Mouse (Mus musculus) myocyte (in vitro differentiated cells): ENCODE measurements at regions not wholly inside any gene's neighbourhood (a gene's known extent, or its start where the extent isn't known, plus 50 kb on each side); places are given as distances from the start of the nearest gene placed in this dataset.
"Not testable (repeated sequence)": the region's sequence is repeated elsewhere in the genome, so short reads cannot be mapped to it uniquely, and the experiment has no call there.

Experiments used
- H3K27me3 ChIP-seq: one replicate; pipeline ENCODE4 v1.6.1; 2011; ENCODE audit not compliant: control insufficient read depth, insufficient read depth, insufficient read length
- H3K36me3 ChIP-seq: one replicate; pipeline ENCODE4 v1.6.1; 2011; ENCODE audit not compliant: control insufficient read depth, insufficient read depth
- H3K4me2 ChIP-seq: one replicate; pipeline ENCODE4 v1.6.1; 2011; ENCODE audit warnings: low read depth, control low read depth
- H3K4me3 ChIP-seq: one replicate; pipeline ENCODE4 v1.5.1; 2011; ENCODE audit warnings: mild to moderate bottlenecking, control low read depth, moderate library complexity
- H3K79me2 ChIP-seq: one replicate; pipeline ENCODE4 v1.6.1; 2011; ENCODE audit not compliant: control insufficient read depth, insufficient read depth
- H3ac ChIP-seq: one replicate; pipeline ENCODE4 v1.6.1; 2011; ENCODE audit not compliant: control insufficient read depth, insufficient read length
- CEBPB ChIP-seq: IDR thresholded peaks from 2 replicates; pipeline ENCODE4 v1.6.1; 2011; ENCODE audit warnings: mild to moderate bottlenecking, moderate library complexity; ENCODE audit not compliant: poor library complexity, insufficient read depth, severe bottlenecking
- E2F4 ChIP-seq: IDR thresholded peaks from one replicate; pipeline ENCODE4 v1.6.1; 2011; ENCODE audit warnings: mild to moderate bottlenecking, control low read depth, moderate library complexity; ENCODE audit not compliant: insufficient read depth
- MAX ChIP-seq: IDR thresholded peaks from one replicate; pipeline ENCODE4 v1.6.1; 2011; ENCODE audit warnings: low read depth, mild to moderate bottlenecking, control low read depth
- MYOD1 ChIP-seq, 3 experiments: IDR thresholded peaks; one replicate each; pipeline ENCODE4 v1.6.1; 2011; ENCODE audit warnings: control low read depth in 2 of 3, low read depth in 2 of 3, mild to moderate bottlenecking in 2 of 3, moderate library complexity in 1 of 3; ENCODE audit not compliant: insufficient read length in 2 of 3, control insufficient read depth in 1 of 3
- MYOG ChIP-seq, 3 experiments: IDR thresholded peaks; one replicate each; pipeline ENCODE4 v1.6.1; 2011; ENCODE audit warnings: control low read depth in 2 of 3, low read depth in 2 of 3, mild to moderate bottlenecking in 2 of 3; ENCODE audit not compliant: insufficient read length in 2 of 3, control insufficient read depth in 1 of 3, insufficient read depth in 1 of 3
- POLR2A ChIP-seq: IDR thresholded peaks from one replicate; pipeline ENCODE4 v1.6.1; 2011; ENCODE audit warnings: low read depth, mild to moderate bottlenecking, control low read depth, moderate library complexity; ENCODE audit not compliant: insufficient read length
- POLR2AphosphoS2 ChIP-seq: IDR thresholded peaks from one replicate; pipeline ENCODE4 v1.6.1; 2011; ENCODE audit warnings: low read depth, control low read depth; ENCODE audit not compliant: insufficient read length
- REST ChIP-seq: IDR thresholded peaks from one replicate; pipeline ENCODE4 v1.6.1; 2011; ENCODE audit warnings: mild to moderate bottlenecking, control low read depth, moderate library complexity; ENCODE audit not compliant: insufficient read depth, insufficient read length
- SRF ChIP-seq: IDR thresholded peaks from one replicate; pipeline ENCODE4 v1.6.1; 2011; ENCODE audit warnings: low read depth; ENCODE audit not compliant: control insufficient read depth, insufficient read length
- TCF12 ChIP-seq: IDR thresholded peaks from one replicate; pipeline ENCODE4 v1.6.1; 2011; ENCODE audit warnings: mild to moderate bottlenecking, control low read depth; ENCODE audit not compliant: poor library complexity, insufficient read depth, severe bottlenecking
- TCF3 ChIP-seq: IDR thresholded peaks from one replicate; pipeline ENCODE4 v1.6.1; 2011; ENCODE audit warnings: low read depth, control low read depth; ENCODE audit not compliant: insufficient read length
- USF1 ChIP-seq: IDR thresholded peaks from one replicate; pipeline ENCODE4 v1.6.1; 2011; ENCODE audit warnings: low read depth, mild to moderate bottlenecking, control low read depth, moderate library complexity

DNA sequence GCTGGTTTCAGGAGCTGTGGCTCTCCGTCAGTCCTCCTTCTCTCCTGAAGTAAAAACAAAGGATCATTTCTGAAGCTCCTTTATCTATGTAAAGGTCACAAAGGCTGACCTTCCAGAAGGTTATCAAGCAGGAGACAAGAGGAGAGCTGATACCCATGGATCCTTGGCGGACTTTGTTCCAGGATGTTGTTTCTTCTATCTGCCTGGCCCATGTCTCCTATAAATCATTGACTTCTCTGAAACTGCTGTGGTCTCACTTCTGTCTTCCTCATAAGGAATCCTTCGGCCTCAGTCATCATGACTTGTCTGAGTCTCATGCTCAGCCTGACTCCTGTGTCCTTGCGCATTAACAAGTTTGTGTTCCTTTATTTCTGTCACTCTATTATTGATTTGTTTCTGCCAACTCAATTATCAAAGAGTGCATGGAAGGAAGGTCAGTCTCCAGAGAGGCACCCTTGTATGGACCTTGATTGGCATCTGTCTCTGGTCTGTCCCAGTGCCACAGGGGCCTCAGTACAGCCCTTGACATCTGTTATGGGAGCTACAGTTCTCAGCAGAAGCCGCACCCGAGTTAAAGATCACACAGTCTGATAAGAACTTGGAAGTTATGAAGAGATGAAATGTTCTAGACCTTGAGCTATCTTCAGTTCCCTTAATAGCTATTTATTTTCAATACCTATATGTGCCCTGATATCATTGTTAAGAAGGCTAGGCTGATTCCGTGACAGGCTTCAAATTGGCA is 53.2 kb upstream of the Dazl start:
- no peaks in the 10 kb centered on the region for H3K36me3 ChIP-seq
- no peak for TF ChIP-seq MYOD1 (IDR thresholded peaks at IDR 0.05; ENCODE audit: control insufficient read depth in 1 of 3, insufficient read length in 2 of 3, low read depth in 2 of 3)
- TF ChIP-seq POLR2AphosphoS2, result no peak
- no peak for TF ChIP-seq E2F4
- TF ChIP-seq TCF12, result no peak
- TF ChIP-seq MYOG (IDR thresholded peaks at IDR 0.05; ENCODE audit: control insufficient read depth in 1 of 3, insufficient read depth in 1 of 3, insufficient read length in 2 of 3, low read depth in 2 of 3), result no peak
- no peak for TF ChIP-seq USF1
- no peak for TF ChIP-seq TCF3
- no peak for TF ChIP-seq CEBPB
- no peak for TF ChIP-seq REST
- no peak for TF ChIP-seq MAX
- no peak for TF ChIP-seq POLR2A
- no peak for TF ChIP-seq SRF
- H3K4me3 ChIP-seq, result no peak overlapping the region
- H3K79me2 ChIP-seq, result no peaks in the 10 kb centered on the region
- no peak overlapping the region for H3ac ChIP-seq
- H3K4me2 ChIP-seq, result no peak overlapping the region
- H3K27me3 ChIP-seq, result no peaks in the 10 kb centered on the region

- not testable (repeated sequence) for H3ac ChIP-seq, H3K79me2 ChIP-seq, H3K27me3 ChIP-seq, H3K36me3 ChIP-seq, H3K4me2 ChIP-seq, H3K4me3 ChIP-seq
Observed at GRCm38 (mm10) chr17:50353818-50354217, 60.4 kb upstream of the Dazl start.

DNA sequence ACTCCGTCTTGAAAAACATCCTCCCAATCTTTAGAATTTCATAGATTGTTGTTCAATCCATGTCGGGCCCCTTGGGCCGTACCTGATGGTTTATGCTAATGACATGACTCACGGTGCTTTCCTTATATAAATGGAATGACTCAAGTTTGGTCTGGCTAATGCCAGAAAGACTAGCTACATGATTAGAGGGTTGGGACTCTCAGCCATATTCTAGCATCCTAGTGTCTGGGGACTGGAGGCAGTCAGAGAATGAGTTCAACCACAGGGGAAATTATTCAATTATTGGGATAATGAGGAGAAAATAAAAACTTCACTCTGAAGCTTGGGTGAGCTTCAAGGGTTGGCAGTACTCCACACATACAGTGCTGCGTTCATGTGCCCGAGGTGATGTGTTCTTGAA is 60.9 kb upstream of the Dazl start:
- H3ac ChIP-seq, result no peak overlapping the region
- no peak overlapping the region for H3K4me3 ChIP-seq
- no peaks in the 10 kb centered on the region for H3K27me3 ChIP-seq
- no peak overlapping the region for H3K4me2 ChIP-seq
- H3K79me2 ChIP-seq, result no peaks in the 10 kb centered on the region
- no peaks in the 10 kb centered on the region for H3K36me3 ChIP-seq
- TF ChIP-seq REST, result no peak
- no peak for TF ChIP-seq SRF
- TF ChIP-seq USF1, result no peak
- TF ChIP-seq TCF12, result no peak
- no peak for TF ChIP-seq POLR2A
- TF ChIP-seq TCF3, result no peak

- Histone ChIP-seq H3K36me3 (no peaks in the 10 kb centered on the region), H3K4me3 (no peak overlapping the region), H3K79me2 (no peaks in the 10 kb centered on the region), H3ac (no peak overlapping the region), H3K27me3 (no peaks in the 10 kb centered on the region), H3K4me2 (no peak overlapping the region)
- no peak for TF ChIP-seq TCF3
- no peak for TF ChIP-seq CEBPB
- no peak for TF ChIP-seq POLR2AphosphoS2
- TF ChIP-seq POLR2A, result no peak
Observed at GRCm38 (mm10) chr17:50361657-50362233, 68.3 kb upstream of the Dazl start.

- H3K79me2 ChIP-seq, result no peaks in the 10 kb centered on the region
- TF ChIP-seq POLR2A (no peak), MAX (no peak), TCF3 (no peak), E2F4 (no peak), CEBPB (no peak), USF1 (no peak), MYOG (IDR thresholded peaks at IDR 0.05; ENCODE audit: control insufficient read depth in 1 of 3, insufficient read depth in 1 of 3, insufficient read length in 2 of 3, low read depth in 2 of 3) (no peak), REST (no peak), SRF (no peak), MYOD1 (IDR thresholded peaks at IDR 0.05; ENCODE audit: control insufficient read depth in 1 of 3, insufficient read length in 2 of 3, low read depth in 2 of 3) (no peak), TCF12 (no peak), POLR2AphosphoS2 (no peak)
Observed at GRCm38 (mm10) chr17:50365396-50365795, 72.0 kb upstream of the Dazl start.

More at GRCm38 (mm10) chr17:50365396-50365795, 72.0 kb upstream of the Dazl start:
- Histone ChIP-seq H3ac (no peak overlapping the region), H3K36me3 (no peaks in the 10 kb centered on the region), H3K4me3 (no peak overlapping the region), H3K4me2 (no peak overlapping the region), H3K27me3 (no peaks in the 10 kb centered on the region)
